Mouse (Mus musculus): ENCODE results near the gene Gpsm1. TPM values are rescaled to one million over a fixed set of nuclear protein-coding genes. Genes with fewer than 3 reads are reported as not detected.
A peak's percentile ranks its signal among the peaks of the same experiment; 100 is the strongest.
"Not testable (repeated sequence)": the region's sequence is repeated elsewhere in the genome, so short reads cannot be mapped to it uniquely, and the experiment has no call there.

The Gpsm1 gene
- total RNA-seq, 1 experiment from 2014 or later, result 19.9 TPM

- ATAC-seq (replicated peaks in 1 of 2; ENCODE audit: insufficient read depth in 1 of 2, low FRiP score in 2 of 2, low TSS enrichment in 1 of 2, low read depth in 1 of 2, poor library complexity in 2 of 2, severe bottlenecking in 2 of 2), result no peak
These were observed 39.1 kb downstream of the Gpsm1 start for GRCm38 (mm10) chr2:26354401-26354800.

- no peak for ATAC-seq (replicated peaks in 1 of 2; ENCODE audit: insufficient read depth in 1 of 2, low FRiP score in 2 of 2, low TSS enrichment in 1 of 2, low read depth in 1 of 2, poor library complexity in 2 of 2, severe bottlenecking in 2 of 2)
These were observed 40.9 kb downstream of the Gpsm1 start for GRCm38 (mm10) chr2:26356231-26356630.

- ATAC-seq (replicated peaks in 1 of 2; ENCODE audit: insufficient read depth in 1 of 2, low FRiP score in 2 of 2, low TSS enrichment in 1 of 2, low read depth in 1 of 2, poor library complexity in 2 of 2, severe bottlenecking in 2 of 2), result no peak
These were observed 41.4 kb downstream of the Gpsm1 start for GRCm38 (mm10) chr2:26356678-26357077.

- no peak for ATAC-seq (replicated peaks in 1 of 2; ENCODE audit: insufficient read depth in 1 of 2, low FRiP score in 2 of 2, low TSS enrichment in 1 of 2, low read depth in 1 of 2, poor library complexity in 2 of 2, severe bottlenecking in 2 of 2)
These were observed 42.2 kb downstream of the Gpsm1 start for GRCm38 (mm10) chr2:26357484-26357883.

- no peak for ATAC-seq (replicated peaks in 1 of 2; ENCODE audit: insufficient read depth in 1 of 2, low FRiP score in 2 of 2, low TSS enrichment in 1 of 2, low read depth in 1 of 2, poor library complexity in 2 of 2, severe bottlenecking in 2 of 2)
These were observed 43.5 kb downstream of the Gpsm1 start for GRCm38 (mm10) chr2:26358667-26359320.

- ATAC-seq (replicated peaks in 1 of 2; ENCODE audit: insufficient read depth in 1 of 2, low FRiP score in 2 of 2, low TSS enrichment in 1 of 2, low read depth in 1 of 2, poor library complexity in 2 of 2, severe bottlenecking in 2 of 2), result peak; percentile 63 to 74
These were observed 44.7 kb downstream of the Gpsm1 start for GRCm38 (mm10) chr2:26359983-26360382.

- ATAC-seq (replicated peaks in 1 of 2; ENCODE audit: insufficient read depth in 1 of 2, low FRiP score in 2 of 2, low TSS enrichment in 1 of 2, low read depth in 1 of 2, poor library complexity in 2 of 2, severe bottlenecking in 2 of 2), result peak; percentile 52 to 54; a peak in 3 of 4 replicates
These were observed 45.5 kb downstream of the Gpsm1 start, which contains the start of gene Card9 for GRCm38 (mm10) chr2:26360772-26361171. TSS of gene Card9 (minus strand) at chr2:26360918.

GRCm38 (mm10) chr2:26362991-26363390 lies 47.7 kb downstream of the Gpsm1 start:
- no peak for ATAC-seq (replicated peaks in 1 of 2; ENCODE audit: insufficient read depth in 1 of 2, low FRiP score in 2 of 2, low TSS enrichment in 1 of 2, low read depth in 1 of 2, poor library complexity in 2 of 2, severe bottlenecking in 2 of 2)

- ATAC-seq (replicated peaks in 1 of 2; ENCODE audit: insufficient read depth in 1 of 2, low FRiP score in 2 of 2, low TSS enrichment in 1 of 2, low read depth in 1 of 2, poor library complexity in 2 of 2, severe bottlenecking in 2 of 2), result no peak
These were observed 48.2 kb downstream of the Gpsm1 start for GRCm38 (mm10) chr2:26363481-26363880.

GRCm38 (mm10) chr2:26364738-26365465 lies 49.6 kb downstream of the Gpsm1 start:
- no peak for ATAC-seq (replicated peaks in 1 of 2; ENCODE audit: insufficient read depth in 1 of 2, low FRiP score in 2 of 2, low TSS enrichment in 1 of 2, low read depth in 1 of 2, poor library complexity in 2 of 2, severe bottlenecking in 2 of 2)

GRCm38 (mm10) chr2:26367911-26368310 lies 52.6 kb downstream of the Gpsm1 start:
- ATAC-seq (replicated peaks in 1 of 2; ENCODE audit: insufficient read depth in 1 of 2, low FRiP score in 2 of 2, low TSS enrichment in 1 of 2, low read depth in 1 of 2, poor library complexity in 2 of 2, severe bottlenecking in 2 of 2), result no peak

- ATAC-seq (replicated peaks in 1 of 2; ENCODE audit: insufficient read depth in 1 of 2, low FRiP score in 2 of 2, low TSS enrichment in 1 of 2, low read depth in 1 of 2, poor library complexity in 2 of 2, severe bottlenecking in 2 of 2), result no peak
These were observed 53.3 kb downstream of the Gpsm1 start for GRCm38 (mm10) chr2:26368572-26368971.

- no peak for ATAC-seq (replicated peaks in 1 of 2; ENCODE audit: insufficient read depth in 1 of 2, low FRiP score in 2 of 2, low TSS enrichment in 1 of 2, low read depth in 1 of 2, poor library complexity in 2 of 2, severe bottlenecking in 2 of 2)
These were observed 57.1 kb downstream of the Gpsm1 start for GRCm38 (mm10) chr2:26372396-26372795.

GRCm38 (mm10) chr2:26380131-26380771 lies 64.9 kb downstream of the Gpsm1 start, which contains the start of gene Snapc4:
TSS of gene Snapc4 (minus strand) at chr2:26380653.
- ATAC-seq (replicated peaks in 1 of 2; ENCODE audit: insufficient read depth in 1 of 2, low FRiP score in 2 of 2, low TSS enrichment in 1 of 2, low read depth in 1 of 2, poor library complexity in 2 of 2, severe bottlenecking in 2 of 2), result peak; percentile 80 to 96

- ATAC-seq (replicated peaks in 1 of 2; ENCODE audit: insufficient read depth in 1 of 2, low FRiP score in 2 of 2, low TSS enrichment in 1 of 2, low read depth in 1 of 2, poor library complexity in 2 of 2, severe bottlenecking in 2 of 2), result not testable (repeated sequence)
These were observed 65.6 kb downstream of the Gpsm1 start for GRCm38 (mm10) chr2:26380871-26381270.

GRCm38 (mm10) chr2:26387713-26388112 lies 72.4 kb downstream of the Gpsm1 start:
- ATAC-seq (replicated peaks in 1 of 2; ENCODE audit: insufficient read depth in 1 of 2, low FRiP score in 2 of 2, low TSS enrichment in 1 of 2, low read depth in 1 of 2, poor library complexity in 2 of 2, severe bottlenecking in 2 of 2), result no peak

GRCm38 (mm10) chr2:26388682-26389153 lies 73.4 kb downstream of the Gpsm1 start:
- no peak for ATAC-seq (replicated peaks in 1 of 2; ENCODE audit: insufficient read depth in 1 of 2, low FRiP score in 2 of 2, low TSS enrichment in 1 of 2, low read depth in 1 of 2, poor library complexity in 2 of 2, severe bottlenecking in 2 of 2)

GRCm38 (mm10) chr2:26389154-26389690 lies 73.9 kb downstream of the Gpsm1 start, which contains the start of the genes Entr1 and Pmpca:
TSS of gene Entr1 (minus strand) at chr2:26389316.
TSS of gene Pmpca (plus strand) at chr2:26389339.
- peak; percentile 40 to 81; a peak in 3 of 4 replicates for ATAC-seq (replicated peaks in 1 of 2; ENCODE audit: insufficient read depth in 1 of 2, low FRiP score in 2 of 2, low TSS enrichment in 1 of 2, low read depth in 1 of 2, poor library complexity in 2 of 2, severe bottlenecking in 2 of 2)

All from hematopoietic stem cell, adult 5-6 weeks (primary cell).